Mouse (Mus musculus) telencephalon, adult 2 months (tissue): ENCODE data around the gene Gtf2a2.

Experiments used
- DNase-seq: peaks from one replicate; pipeline ENCODE4 v3.0.0-alpha.2; 2011; ENCODE audit warnings: low read depth, low spot score

Gene Gtf2a2

DNA sequence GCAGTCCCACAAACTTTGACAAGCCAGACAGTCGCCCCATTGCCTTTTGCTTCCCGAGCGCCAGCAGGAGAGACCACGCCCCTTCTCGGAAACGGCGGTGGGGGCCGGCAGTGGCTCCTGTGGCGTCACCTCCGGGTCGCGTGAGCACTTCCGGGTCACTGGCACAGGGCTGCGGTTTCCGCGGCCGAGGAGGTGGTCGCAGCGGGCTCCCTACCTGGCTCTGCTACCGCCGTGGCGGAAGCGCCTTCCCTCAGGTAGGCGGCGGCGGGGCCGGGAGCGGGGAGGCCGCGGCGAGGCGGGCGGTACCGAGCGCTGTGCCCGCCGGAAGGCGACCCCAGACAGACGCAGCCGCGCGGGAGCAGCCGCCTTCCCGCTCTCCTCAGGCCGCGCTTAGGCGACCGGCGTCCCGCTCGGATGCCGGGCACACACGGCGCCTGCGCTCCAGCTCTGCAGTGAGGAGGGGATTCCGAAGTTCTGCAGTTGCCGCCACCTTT is at the start of gene Gtf2a2:
TSS of gene Gtf2a2 (plus strand) at position 143 of the 494 bp plus-strand sequence.
- DNase-seq: peak; percentile 62

DNA sequence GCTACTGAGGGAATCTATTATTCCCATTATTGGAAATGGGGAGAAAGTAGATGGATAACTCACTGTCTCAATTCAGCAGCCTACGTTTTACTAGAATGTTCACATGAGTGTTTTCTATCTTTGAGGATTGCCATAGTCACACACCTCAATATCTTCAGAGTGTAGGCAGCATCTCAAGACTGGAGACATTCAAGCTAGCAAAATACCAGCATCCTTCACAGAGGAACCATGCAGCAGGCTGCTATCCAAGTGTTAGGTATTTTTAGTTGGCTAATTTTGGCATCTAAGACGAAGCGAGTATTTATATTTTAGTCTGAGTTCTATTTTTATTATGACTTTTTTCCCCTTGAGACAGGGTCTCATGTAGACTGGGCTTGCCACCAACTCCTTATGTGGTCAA is 48.0 kb upstream of the Gtf2a2 start:
- peak; percentile 29 for DNase-seq

DNA sequence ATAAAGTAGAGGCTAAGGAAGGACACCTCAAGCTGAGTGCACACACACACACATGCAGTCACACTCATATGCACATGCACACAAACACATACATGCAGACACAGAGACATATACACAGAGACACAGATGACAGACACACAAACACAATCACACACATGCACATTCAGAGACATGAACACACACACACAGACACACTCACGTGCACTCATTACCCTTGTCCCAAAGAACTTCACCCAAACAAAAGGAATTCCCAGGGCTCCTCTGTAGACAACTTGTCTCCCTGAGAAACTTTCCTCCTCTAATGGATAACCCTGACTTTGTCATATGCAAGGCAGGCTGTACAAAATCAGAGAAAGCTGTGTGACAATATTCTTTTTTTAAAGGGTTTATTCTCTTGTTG is 26.8 kb upstream of the Gtf2a2 start:
- no peak for DNase-seq

DNA sequence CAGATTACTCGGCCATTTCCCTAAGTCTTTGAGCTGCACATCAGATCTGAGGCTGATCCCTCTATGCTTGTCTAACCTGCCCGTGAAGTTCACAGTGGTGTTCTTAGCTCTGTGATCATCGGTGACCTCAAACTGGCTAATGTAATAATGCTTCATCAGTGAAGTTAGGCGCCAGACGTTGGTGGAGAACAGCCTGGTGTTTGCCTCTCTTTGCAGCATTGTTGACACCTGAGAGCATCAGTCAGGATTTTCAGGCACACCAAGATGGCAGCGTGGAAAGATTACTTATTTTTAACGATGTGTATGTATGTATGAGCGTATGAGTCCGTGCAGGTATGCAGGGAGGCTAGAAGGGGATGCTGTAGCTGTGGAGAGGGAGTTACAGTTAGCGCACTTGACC is 26.3 kb upstream of the Gtf2a2 start:
- no peak for DNase-seq

DNA sequence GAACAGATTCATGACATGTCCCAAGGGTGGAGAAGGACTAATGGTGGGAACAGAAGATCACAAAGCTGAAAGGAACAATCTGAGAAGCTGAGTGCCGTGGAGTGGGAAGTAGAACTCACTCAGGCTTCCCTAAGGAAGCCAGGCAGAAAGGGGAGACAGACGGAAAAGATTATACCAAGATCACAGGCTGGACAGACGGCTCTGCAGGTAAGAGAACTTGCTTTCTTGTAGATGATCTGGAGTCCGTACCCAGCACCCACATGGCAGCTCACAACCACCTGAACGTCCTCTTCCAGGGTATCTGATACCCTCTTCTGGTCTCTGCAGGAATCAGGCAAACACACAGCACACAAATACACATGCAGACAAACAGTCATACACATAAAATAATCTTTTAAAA is 25.8 kb upstream of the Gtf2a2 start:
- no peak for DNase-seq

DNA sequence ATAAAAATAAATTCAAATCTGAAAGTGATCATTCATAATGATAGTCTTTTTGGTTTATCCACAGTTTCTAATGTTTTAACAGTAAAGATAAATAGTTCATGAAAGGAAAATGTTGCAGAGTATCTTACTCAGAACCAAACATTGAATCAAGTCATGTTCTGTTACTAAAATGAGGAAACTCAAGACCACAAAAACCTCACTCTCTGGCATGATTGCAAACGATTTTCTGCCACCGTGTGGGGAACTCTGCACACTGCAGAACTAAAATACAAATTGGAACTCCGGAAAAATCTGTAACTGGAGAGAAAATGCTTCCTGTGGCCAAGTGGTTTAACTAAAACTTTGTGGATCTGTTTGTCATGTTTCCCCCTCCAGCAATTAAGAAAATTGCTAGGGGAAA is 24.8 kb upstream of the Gtf2a2 start:
- peak; percentile 45 for DNase-seq

DNA sequence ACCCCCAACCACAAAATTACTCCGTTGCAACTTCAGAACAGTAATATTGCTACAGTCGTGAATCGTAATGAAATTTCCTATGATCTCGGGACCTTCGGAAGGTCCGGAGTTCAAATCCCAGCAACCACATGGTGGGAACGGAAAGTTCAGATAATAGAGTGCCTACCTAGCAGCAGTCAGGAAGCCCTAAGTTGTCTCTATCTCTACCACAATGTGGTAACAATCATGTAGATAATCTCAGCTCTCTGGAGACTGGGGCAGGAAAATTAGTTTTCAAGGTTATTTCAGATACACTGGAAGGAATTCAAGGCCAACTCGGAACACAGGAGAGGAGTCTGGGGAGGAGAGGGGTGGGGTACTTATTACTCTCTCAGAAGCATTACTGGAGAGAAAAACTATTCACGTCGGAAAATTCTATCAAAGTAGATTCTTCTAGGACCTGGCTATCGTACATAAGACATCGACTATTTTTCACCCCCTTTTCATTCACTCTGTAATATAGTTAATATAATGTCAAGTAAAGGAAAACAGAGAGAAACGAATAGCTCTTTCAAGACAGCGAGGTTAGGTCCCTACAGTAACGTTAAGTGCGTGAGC is 23.5 kb upstream of the Gtf2a2 start:
- DNase-seq: no peak

DNA sequence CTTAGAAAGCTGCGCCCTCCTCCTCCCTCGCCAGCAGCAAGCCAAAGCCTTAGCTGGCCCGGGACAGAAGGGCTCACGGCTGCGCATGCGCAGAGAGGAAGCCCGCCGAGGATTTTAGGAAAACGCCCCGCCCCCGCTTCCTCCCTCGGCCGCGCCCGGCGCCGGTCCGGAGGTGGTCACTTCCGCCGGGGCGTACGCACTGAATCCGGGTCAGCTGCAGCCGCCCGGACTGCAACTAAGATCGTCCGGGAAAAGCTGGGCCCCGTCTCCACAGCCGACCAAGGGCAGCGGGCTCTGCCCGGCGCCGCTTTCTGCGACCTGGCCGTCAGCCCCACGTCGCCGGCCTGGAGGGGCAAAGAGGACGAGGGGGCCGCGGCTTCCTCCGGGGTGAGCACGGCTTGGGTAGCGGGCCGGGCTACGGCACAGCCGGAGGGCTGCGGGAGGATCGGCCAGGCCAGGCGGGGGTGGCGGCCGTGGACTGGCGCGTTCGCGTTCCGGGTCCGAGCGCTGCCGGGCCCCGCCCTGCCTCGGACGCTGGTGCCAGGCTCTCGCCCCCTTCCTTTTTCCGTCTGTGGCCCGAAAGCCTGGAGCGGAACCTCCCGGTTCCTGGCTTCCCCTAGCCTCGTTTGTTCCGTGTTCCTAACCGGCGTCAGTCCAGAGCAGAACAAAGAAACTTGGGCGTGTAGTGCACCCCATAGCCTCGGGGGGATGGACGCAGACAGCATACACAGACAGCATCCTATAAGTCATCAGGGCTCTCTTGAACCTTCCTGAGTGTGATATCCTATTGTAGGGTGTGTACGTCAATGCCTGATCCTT is 22.8 kb upstream of the Gtf2a2 start, which contains the start of gene Bnip2:
TSS of gene Bnip2 (plus strand) at position 164 of the 819 bp plus-strand sequence.
- DNase-seq: peak; percentile 81

DNA sequence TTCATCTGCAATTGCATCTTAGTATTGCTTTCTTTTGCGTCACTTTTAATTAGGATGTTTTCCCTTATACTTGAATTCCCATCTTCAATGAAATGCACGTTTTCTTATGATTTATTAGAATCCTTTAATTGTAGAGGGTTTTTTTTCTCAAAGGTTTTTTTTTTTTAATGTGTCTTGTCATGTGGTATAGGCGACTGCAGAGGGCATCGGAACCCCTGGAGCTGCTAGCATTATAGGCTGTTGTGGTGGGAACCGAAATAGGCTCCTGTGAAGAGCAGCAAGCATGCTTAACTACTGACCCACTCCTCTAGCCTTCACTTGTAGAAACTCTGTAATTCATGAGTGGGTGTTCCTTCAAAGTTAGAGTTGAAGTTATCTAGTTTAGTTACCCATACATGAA is 22.0 kb upstream of the Gtf2a2 start:
- DNase-seq: no peak

DNA sequence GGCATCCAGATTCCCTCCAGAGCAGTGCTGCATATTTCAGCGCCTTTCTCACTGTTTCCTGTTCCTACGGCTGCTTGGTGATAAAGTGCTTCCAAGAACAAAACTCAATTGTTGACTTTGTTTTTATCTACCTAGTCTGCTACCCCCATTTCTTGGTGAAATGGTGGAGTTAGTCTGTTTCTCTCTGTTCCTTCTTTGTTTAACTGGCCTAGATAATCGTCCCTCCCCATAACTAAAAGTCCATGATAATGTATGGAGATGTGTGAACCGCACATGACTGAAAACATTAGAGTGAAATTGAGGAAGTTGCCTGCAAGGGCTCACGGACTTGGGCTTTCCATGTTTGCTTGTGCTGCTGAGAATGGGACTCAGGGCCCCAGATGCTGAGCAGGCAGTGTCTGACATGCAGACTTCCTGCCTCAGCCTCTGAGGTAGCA is 19.5 kb upstream of the Gtf2a2 start:
- DNase-seq: no peak

DNA sequence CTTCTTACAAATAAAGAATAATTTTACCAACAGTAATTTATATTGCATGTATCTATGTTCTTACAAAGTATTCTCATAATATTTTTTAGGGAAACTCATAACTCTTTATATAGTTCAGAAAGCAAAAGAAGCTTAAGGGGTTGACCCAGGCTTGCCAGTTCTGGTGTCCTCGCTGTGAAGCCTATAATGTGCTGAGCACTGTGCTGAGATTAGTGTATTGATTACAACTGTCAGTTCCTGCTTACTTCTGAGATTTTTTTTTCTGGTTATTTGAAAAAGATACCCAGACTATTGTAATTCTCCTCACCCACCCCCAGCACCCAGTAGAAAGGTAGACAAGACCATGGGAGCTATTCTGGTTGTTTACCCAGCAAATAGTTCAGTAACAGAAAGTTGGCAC is 18.9 kb upstream of the Gtf2a2 start:
- DNase-seq: no peak

DNA sequence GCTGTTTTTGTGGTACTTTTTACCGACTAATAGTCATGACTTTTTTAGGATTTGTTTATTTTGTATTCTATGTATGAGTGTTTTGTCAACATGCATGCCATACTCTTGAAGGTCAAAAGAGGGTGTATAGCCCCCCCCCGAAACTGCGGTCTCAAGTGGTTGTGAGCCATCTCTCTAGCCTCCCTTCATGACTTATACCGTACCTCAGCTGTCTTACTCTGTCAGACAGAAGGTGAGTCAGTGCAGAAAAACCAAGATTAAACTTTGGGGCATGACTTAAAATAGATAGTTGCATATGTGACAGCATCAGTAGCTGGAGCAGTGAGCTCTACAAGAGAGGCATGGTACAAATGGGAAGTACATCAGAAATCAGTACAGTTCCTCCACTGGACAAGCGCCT is 17.8 kb upstream of the Gtf2a2 start:
- no peak for DNase-seq

DNA sequence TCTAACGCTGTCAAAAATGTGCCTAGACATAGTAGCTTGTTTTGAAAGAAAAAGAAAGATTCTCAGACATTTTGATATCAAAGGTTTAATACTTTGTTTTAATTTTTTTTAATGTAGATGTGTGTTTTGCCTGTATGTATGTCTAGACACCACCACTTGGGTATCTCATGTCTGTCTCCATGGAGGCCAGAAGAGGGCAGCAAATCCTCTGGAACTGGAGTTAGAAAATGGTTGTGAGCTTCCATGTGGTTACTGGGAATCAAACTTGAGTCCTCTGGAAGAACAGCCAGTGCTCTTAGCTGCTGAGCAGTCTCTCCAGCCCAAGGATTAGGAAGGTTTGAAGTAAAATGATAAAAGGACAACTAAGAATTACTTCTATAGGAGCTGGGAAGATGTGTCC is 13.0 kb upstream of the Gtf2a2 start:
- DNase-seq: no peak

DNA sequence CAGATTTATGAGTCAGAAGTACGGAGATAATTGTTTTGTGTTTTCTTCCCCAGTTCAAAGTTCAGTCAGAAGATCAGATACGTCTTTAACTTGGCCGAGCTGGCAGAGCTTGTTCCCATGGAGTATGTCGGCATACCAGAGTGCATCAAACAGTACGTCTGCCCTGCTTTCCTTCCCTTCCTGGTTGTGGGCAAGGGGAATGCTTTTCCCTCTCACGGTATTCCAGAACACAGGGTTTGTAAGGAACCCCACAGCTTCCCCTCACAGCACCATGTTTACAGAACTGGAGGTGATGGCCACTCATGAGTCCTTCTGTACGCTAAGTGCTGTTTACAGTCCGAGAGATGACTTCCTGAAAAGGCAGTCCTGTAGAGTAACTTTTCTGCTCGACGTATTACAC is 8.8 kb upstream of the Gtf2a2 start:
- DNase-seq: no peak

DNA sequence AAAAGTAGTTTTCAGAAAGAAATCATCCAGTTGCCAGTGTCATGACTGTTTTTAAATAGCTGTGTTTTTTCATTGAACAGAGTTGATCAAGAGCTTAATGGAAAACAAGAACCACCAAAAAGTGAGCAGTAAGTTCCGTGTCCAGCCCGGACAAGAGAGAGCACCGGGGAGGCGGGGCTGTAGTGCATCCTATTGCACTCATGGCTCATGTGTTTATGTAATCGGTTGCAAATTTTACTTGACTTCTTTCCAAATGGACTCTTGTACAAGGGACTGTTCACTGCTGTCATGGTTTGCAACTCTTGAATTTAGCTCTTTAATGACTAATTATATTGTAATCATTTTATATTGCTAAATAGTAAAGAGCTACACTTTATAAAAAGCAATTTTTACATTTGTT is 5.4 kb upstream of the Gtf2a2 start:
- no peak for DNase-seq

DNA sequence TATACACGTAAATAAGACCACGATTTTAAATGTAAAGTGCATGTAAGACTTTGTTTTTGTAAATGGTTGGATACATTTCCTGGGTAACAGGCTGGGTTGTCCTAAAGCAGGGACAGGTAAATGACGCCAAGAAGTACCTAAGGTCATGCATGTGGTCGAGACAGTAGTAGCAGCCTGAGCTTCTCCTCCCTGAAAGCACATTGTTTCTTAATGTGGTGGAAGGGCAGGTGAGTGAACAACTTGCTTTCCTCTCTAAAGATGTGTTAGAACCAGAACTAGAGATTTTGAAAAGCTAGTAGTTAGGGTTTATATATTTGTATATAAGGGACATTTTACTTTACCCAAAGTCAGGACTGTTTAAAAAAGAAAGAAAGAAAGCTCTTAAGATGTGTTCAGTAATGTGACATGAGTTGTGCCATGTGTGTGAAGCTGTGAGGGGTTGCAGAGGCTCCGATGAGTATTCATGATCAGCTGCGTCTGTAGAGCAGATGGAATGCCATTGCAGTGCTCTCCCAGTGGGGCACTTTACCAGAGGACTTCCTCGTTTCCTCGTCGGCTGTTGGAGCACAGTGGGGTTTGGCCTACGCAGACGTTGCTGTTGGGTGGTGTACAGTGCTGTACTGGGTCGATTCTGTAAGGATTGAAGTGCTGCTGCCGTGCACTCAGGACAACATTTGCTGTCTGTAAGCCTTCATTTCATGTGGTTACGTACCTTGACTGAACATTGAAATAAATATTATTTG is 4.7 kb upstream of the Gtf2a2 start:
- no peak for DNase-seq

DNA sequence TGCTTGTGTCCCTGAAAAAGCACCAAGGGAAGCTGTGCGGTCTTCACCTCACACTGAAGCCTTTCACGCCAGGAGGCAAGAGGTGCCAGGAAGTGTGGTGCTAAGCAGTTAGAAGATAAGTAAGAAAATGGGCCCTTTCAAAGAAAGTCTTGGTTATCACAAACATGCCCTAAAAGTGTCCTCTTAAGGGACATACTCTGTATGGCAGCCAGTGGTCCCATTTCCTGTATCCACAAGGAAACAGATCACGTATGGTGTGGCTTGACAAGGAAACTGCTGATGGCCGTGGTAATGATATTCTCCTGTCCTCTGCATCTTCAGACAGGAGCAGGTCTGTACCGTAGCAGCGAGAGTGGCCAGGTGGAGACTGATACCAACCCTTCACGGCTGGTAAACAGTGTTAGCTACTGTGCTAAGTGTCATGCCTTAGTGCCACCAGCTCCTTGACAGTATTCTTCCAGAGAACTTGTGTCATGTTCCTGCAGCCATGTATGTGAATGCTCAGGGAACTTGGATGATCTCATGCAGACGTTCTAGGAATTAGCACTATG is 2.5 kb upstream of the Gtf2a2 start:
- DNase-seq: no peak

DNA sequence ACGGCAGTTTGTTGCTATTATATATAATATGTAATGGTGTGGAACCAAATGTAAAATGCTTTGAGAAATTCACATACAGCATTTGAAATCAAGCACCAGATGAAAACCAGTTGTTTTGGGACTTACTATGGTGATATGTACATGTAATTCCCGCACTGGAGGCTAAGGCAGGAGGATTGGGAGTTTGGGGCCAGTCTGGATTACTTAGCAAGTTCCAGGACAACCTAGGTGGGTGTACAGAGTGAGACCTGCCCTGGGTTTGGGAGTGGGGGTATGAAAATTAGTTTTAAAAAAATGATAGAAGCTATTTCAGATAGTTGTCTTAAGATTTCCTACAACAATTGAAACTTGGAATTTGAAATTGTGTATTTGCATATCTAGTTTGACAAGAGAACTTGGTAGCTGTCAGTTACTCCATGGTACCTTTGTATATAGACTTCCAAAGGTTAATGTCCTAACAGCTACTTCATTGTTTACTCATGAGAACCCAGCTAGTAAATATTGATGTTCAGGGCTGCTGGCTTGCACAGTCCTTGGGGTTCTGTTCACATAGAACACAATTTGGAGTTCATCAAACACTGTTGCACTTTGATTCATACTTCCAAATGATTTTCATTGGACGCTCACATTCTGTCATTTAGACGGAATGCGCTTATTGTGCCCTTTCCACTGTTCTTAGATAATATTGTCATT is 1.4 kb upstream of the Gtf2a2 start:
- no peak for DNase-seq

DNA sequence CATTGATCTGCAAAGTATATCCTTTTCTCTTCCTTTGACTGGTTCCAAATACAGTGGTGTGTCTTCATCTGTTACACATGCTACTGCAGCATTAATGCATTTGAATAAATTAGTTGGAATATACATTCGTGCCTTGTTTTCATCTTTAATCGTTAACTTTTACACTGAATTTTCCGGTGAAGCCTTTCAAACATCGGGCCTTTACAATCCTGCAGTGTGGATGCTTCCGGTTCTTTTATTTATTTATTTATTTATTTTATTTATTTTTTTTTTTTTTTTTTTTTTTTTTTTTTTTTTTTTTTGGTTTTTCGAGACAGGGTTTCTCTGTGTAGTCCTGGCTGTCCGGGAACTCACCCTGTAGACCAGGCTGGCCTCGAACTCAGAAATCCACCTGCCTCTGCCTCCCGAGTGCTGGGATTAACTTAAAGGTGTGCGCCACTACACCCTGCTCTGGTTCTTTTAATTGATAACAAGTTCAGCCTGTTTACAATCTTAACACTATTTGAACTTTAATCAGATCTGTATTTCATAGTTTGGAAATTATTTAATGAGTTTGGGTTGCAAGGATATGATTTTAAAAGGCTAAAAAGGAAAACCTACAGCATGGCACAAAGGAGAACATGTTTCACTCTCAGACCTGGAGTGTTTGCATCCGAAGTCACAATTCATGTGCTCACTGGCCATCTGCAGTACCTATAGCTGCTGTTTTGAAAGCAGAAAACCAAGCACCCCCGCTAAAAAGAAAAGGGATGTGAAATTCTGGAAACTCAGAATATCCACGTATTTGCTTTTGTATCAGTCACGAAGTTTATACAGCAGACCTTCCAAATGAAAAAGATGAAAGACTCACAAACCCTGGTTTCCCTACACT is 578 bp upstream of the Gtf2a2 start:
- no peak for DNase-seq

DNA sequence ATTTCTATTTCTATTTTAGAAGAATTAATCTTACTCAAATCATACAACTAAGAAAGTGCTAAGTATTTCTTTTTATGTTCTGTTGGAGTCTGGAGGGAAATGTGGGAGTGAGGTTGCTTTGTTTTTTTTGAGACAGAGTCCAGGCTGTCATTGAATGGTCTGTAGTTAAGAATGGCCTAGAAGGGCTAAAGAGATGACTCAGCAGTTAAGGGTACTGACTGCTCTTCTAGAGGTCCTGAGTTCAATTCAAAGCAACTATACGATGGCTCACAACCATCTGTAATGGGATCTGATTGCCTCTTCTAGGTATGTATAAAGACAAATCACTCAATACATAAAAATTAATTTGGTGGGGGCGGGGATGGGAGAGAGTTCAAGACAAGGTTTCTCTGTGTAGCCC is 3.3 kb downstream of the Gtf2a2 start:
- no peak for DNase-seq

DNA sequence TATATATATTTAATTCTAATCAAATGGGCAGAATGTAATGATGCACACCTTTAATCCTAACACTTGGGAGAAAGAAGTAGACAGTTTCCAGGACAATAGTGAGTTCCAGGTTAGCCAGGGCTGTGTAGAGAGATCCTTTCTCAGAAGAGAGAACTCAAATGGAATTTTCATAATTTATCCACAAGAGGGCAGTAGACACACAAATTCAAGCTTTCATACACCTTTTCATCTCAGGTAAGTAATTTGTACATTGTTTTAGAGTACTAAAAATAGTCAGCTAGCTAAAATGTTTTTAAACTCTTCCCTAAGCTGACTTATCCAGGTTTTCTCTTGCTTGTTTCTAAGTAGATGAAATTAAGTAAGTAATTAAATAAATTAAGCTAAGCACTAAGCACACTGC is 6.5 kb downstream of the Gtf2a2 start:
- no peak for DNase-seq
